Mouse (Mus musculus) layer of hippocampus, adult 9-11 months (tissue): ENCODE data around the gene Stub1.
"Not testable (repeated sequence)": the region's sequence is repeated elsewhere in the genome, so short reads cannot be mapped to it uniquely, and the experiment has no call there.

ENCODE experiments used
- DNase-seq: peaks from one replicate; pipeline ENCODE4 v3.0.0; 2022

The Stub1 gene

GRCm38 (mm10) chr17:25833291-25833663, at the start of gene Stub1:
Stub1 (minus strand) TSS chr17:25833404.
- DNase-seq = peak; percentile 94

GRCm38 (mm10) chr17:25882306-25882705, 49.1 kb upstream of the Stub1 start:
- DNase-seq = no peak

GRCm38 (mm10) chr17:25881691-25882090, 48.5 kb upstream of the Stub1 start:
- DNase-seq = no peak

DNA sequence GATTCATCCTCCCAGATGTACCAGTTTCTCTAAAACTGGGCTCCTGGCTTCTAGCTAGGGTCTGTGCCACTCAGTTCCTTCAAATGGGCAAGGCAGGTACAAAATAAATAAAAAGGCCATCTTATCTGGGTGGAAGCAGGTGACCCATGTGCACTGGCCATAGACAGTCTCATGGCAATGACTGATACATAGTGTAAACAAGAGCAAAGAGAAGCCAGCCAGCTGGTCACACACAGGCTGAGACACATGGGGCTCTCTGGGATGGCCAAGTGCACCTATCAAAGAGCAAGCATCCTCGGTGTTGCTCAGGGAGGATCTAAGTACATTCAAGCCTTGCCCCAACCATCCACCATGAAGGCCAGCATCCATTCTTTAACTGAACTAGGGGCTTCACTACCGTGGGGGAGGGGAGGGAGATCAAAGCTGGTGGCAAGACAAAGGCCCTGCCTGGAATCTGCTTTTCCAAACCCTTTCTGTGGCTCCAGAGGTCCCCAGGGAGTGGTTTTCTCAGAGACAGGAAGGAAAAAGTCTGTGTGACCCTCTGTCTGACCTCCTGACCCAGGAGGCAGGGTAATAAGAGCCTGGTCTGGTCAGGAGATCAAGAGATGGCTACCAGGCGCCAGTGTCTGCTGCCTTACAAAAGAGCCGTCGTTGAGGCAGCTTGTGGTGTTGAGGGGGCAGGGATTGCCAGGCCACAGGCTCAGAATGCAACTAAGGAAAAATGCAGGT, 47.9 kb upstream of the Stub1 start:
- no peak for DNase-seq

DNA sequence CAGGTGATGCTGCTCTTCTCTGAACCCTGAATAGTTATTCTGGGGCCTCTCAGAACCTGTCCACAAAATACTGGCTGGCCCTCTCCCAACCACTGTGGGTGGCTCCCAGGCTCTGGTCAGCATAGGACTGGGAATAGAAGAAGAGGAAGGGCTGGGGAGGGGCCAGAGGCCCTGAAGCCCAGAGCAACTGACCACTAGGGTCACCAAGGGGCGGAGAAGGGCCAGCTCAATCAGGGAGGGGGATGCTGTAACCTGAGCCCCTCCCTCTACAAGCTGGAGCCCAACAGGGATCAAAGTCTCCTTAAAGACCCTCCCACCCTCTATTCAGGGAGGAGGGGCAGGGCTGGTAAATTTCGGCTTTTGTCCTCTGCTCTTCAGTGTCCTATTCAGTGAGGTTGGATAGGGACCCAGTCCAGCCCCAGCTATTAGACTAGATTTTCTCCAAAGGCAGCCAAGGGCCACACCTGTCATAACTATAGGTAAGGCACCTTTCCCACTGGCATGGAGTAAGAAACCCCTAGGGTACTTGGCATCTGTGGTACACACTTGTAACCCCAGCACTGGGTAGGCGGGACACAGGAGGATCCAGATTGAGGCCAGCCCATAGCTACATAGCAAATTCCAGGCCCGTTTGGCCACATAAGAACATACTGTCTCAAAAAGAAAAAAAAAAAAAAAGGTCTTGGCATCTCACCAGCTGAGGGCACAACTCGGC, 47.1 kb upstream of the Stub1 start, which contains the start of gene Wfikkn1:
Gene Wfikkn1 (minus strand): TSS at position 663 of the 715 bp plus-strand sequence.
- DNase-seq = no peak

GRCm38 (mm10) chr17:25879750-25880149, 46.5 kb upstream of the Stub1 start:
- no peak for DNase-seq

DNA sequence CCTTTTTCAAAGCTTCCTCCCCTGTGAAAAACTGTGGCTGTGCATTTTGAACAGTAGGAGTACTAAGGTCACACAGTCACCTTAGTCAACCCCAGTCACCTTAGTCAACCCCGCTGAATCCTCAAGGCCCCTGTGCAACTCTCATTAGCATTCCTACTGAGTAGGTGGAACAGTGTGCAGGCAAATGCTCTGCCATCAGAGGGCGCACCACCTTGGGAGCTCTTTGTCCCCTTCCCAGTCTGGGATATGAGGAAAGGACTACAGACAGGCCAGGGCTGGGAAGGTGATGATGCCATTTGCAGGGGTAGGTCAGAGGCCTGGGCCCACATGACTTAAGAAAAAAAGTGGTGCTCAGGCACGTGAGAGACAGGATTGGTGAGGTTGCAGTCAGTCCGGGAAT, 46.1 kb upstream of the Stub1 start:
- DNase-seq = no peak

- DNase-seq = no peak
Observed at GRCm38 (mm10) chr17:25878611-25879180, 45.5 kb upstream of the Stub1 start.

- no peak for DNase-seq
Observed at GRCm38 (mm10) chr17:25877741-25878610, 44.8 kb upstream of the Stub1 start.

GRCm38 (mm10) chr17:25877025-25877424, 43.8 kb upstream of the Stub1 start:
- DNase-seq = no peak

DNA sequence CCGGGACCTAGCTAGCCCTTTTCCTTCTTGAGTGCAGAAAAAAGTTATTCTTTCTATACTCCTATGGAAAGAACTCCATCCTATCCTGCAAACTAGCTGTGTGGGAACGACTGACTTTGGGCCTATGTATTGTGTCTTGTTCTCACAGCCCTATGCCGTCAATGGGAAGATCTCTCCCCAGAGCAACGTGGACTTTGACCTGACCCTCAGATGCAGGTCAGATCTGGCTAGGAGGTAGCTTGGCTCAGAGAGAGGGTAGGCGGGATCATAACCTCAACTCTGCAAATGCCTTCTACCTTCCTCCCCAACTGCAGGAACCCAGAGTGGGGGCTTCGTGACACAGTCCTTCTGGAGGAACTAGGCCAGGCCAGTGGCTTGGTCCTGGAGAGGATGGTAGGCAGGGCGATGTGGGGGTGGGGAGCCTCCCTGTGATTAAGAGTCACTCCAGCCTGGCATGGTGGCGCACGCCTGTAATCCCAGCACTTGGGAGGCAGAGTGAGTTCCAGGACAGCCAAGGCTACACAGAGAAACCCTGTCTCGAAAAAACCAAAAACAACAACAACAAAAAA, 43.2 kb upstream of the Stub1 start:
- DNase-seq = no peak

GRCm38 (mm10) chr17:25875171-25876136, 42.2 kb upstream of the Stub1 start:
- DNase-seq = peak; percentile 93

- peak; percentile 95 for DNase-seq
Observed at GRCm38 (mm10) chr17:25874721-25875170, 41.5 kb upstream of the Stub1 start, which contains the start of gene Mettl26. Mettl26 (plus strand) TSS chr17:25875074.

DNA sequence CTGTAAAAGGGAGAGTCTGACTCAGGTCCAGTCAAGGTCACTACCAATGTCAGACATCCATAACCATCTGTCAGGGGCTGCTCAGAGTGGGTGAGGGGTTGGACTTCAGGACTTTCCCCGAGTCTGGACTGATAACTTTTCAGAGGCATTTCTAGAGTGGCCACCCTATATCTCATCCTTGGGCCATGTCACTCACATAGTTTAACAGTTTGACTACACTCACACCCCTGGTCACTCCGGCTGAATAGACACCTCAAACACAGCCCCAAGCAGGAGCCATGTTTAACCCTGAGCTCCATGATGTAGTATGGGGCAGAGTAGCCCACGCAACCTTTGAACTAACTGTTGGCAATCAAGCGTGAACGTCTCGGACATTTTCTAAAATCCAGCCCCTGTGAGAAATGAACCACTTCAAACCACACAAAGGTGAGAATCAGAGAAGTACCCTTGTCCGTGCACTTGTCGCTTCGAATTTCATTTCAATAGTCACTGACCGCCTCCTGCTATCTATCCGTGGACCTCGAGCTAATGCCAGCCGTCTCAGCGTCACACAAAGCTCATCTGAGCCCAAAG, 41.0 kb upstream of the Stub1 start:
- no peak for DNase-seq

- DNase-seq = no peak
Observed at GRCm38 (mm10) chr17:25873405-25874147, 40.4 kb upstream of the Stub1 start.

GRCm38 (mm10) chr17:25872676-25873075, 39.5 kb upstream of the Stub1 start:
- no peak for DNase-seq

GRCm38 (mm10) chr17:25871566-25871965, 38.4 kb upstream of the Stub1 start:
- DNase-seq = not testable (repeated sequence)

- DNase-seq = no peak
Observed at GRCm38 (mm10) chr17:25869954-25870353, 36.8 kb upstream of the Stub1 start.

GRCm38 (mm10) chr17:25869498-25869897, 36.3 kb upstream of the Stub1 start:
- DNase-seq = no peak

DNA sequence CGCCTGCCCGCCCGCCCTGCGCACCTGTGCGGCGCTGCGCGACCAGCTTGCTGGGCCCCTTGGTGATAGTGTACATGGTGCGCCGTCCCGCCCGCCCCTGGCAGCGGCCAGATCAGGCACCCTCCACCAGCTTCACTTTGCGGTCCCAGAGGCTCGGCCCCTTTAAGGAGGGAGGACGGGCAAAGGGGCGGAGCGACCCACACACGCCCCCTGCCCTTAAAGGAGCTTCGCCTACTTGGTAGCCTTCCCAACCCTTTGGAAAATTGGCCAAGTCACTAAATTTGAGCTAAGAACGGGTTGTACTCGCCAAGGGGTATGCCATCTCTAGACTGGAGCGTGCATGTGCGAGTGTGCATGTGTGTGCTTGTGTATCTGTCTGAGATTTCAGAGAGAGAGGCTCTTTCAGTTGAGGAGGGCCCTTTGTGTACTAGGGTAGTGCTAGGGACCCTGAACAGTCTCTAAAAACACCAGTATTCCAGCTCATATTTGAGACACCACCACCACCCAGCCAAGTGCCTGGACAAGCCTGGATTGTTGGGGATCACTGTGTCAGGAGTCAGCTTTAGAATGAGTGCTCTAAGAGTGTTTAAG, 35.5 kb upstream of the Stub1 start, which contains the start of gene Mcrip2:
Gene Mcrip2 (minus strand): TSS at position 164 of the 591 bp plus-strand sequence.
- peak; percentile 85 for DNase-seq
